Mouse (Mus musculus): ENCODE data around the gene Xrcc5. TPM values are rescaled to one million over a fixed set of nuclear protein-coding genes. Genes with fewer than 3 reads are reported as not detected.

Xrcc5 gene
- total RNA-seq, 2 experiments from 2014 or later, result 12.3 to 13.1 TPM

- peak in 1 of 2 experiments; percentile 47 for DNase-seq (ENCODE audit: low spot score in 2 of 2)
Observed at GRCm38 (mm10) chr1:72383056-72383455, 75.8 kb downstream of the Xrcc5 start.

DNA sequence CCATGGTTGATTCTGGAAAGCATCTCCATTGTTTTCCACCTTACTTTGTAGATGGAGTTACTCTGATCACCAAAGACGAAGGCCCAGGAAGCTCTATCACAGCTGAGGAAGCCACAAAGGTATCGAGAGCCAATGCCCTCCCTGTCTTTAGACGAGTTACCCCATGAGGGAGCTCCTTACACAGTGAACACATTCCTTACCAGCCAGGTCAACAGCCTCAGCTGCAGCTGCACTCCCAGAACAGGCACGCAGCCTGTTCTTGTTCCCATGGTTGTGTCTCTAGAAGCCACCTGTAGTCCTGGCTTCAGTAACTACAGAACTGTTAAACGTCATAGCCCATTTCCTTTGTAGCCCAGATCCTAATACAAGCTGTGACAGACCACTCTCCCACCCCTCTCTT is 76.4 kb downstream of the Xrcc5 start:
- DNase-seq (ENCODE audit: low spot score in 2 of 2), result no peak

DNA sequence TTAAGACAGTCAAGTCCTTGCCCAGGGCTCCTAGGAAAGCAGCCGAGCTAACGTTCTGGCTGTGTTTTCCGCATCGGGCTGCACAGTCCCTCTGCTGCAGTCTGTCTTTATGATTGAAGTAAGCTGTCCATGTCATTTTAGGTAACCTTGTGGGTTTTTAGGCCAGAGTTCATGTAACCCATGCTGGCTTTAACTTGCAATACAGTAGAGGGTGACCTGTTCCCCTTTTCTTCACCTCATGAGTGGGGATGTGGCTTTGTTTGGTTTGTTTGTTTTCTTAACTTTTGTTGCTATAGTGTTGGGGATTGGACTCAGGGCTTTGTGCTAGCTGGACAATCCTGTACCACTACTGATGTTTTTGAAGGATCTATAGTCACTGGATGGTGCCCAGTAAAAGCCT is 83.2 kb downstream of the Xrcc5 start:
- no peak for DNase-seq (ENCODE audit: low spot score in 2 of 2)

DNA sequence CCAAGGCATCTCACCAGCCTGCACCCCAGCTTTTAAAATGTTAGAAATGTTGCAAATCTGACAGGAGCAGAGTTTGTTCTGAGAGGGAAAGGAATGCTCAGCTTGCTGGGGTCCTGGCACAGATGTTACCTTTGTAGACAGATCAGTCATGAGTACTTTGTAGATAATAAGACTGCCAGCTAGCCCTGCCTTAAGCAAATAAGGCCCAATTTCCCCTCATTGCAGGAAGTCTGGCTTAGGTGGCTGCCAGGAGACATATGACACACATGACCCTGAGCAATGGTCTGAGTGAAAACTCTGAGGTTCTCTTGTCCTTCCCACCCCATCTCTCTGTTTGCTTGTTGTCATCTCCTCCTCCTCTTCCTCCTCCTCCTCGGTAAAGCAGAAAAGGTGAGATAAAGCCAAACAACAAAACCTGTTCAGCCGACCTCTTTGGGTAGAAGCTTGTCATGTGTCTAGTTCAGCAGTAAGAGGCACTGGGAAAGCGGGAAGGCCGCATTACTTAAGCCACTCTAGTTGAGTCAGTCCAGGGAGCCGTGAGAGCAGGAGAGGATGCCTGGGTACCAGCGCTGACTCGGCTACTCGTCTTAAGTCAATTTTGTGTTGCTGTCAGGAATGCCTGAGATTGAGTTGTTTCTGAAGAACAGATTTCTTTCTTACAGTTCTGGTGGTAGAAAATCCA is 92.6 kb downstream of the Xrcc5 start:
- DNase-seq (ENCODE audit: low spot score in 2 of 2), result no peak

- no peak for DNase-seq (ENCODE audit: low spot score in 2 of 2)
Observed at GRCm38 (mm10) chr1:72400616-72401015, 93.4 kb downstream of the Xrcc5 start.

GRCm38 (mm10) chr1:72401331-72402069 is 94.3 kb downstream of the Xrcc5 start:
- no peak for DNase-seq (ENCODE audit: low spot score in 2 of 2)

DNA sequence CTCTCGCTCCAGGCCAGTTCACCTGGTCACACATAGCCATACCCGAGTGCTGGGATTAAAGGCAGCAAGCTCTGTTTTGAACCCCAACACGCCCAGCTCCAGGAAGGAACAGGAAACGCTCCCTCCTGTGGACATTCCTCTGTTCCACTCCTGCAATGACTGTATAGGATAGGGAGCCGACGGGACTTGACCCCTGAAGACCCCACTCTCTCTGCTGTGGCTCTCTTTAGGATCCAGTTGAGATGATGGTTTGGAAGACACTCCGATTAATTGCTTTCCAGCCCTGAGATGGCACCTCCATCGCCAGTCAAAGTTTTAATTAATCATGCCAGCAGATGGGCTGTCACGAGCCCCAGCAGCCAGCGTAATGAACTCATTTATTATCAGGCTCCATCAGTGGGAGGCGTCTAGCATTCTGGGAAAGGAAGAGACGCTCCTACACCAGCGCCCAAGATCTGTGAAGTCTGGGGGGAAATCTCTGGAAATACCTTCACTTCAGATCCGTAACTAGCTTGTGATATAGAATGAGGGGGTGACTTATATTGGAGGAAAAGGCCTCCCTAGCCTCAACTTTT is 99.4 kb downstream of the Xrcc5 start:
- DNase-seq (ENCODE audit: low spot score in 2 of 2), result peak in 1 of 2 experiments; percentile 23

DNA sequence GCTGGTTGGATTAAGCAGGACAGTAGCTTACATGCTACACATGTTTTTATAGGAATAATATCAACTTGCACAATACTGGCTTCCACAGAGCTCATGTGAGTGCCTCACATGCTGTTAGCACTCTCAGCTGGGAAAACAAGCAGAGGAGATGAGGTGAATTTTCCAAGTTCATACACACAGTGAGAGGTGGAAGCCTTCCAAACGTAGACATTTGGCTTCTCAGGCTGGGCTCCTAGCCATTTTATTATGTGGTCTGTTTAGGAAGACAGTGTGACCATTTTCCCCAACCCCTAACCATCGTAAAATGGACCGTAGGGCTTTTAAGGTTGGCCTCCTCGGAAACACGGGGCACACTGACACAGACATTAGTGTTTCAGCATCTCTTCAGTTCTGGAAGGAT is 102.7 kb downstream of the Xrcc5 start:
- peak in 1 of 2 experiments; percentile 18 for DNase-seq (ENCODE audit: low spot score in 2 of 2)

GRCm38 (mm10) chr1:72411108-72411507 is 103.9 kb downstream of the Xrcc5 start:
- no peak for DNase-seq (ENCODE audit: low spot score in 2 of 2)

- peak in 1 of 2 experiments; percentile 19 for DNase-seq (ENCODE audit: low spot score in 2 of 2)
Observed at GRCm38 (mm10) chr1:72413205-72413604, 106.0 kb downstream of the Xrcc5 start.

- DNase-seq (ENCODE audit: low spot score in 2 of 2), result peak; percentile 53 to 57
Observed at GRCm38 (mm10) chr1:72414133-72414532, 106.9 kb downstream of the Xrcc5 start.

DNA sequence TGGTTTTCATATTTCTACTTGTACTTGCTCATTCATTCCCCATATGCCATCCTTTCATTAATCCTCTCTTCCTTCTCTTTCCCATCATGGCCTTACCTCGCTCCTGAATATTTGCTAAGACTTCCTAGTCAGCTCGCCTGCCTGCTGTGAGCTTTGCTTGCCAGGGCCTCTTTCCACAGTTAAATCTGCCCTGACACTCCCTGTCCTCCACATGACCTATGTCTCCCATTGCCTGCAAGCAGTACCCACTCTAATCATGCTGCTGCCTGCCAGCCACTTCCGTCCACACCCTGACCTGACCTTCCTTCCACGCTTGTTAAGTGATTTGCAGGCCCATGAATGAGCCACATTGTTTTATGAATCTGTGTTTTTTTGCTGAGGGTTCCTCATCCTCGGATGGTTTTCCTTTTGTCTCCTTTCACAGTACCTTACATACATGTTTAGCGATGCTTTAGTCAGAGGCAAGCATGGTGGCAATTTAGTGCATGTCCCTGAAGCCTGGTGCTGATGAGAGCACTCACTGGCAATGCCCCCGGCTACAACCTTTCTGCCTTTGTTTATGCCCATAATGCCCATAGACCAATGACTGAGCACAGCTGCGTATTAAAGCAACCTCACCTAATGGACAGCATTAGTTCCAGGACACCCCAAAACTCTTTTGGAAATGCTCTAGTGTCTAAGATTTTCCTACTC is 107.5 kb downstream of the Xrcc5 start:
- DNase-seq (ENCODE audit: low spot score in 2 of 2), result no peak

DNA sequence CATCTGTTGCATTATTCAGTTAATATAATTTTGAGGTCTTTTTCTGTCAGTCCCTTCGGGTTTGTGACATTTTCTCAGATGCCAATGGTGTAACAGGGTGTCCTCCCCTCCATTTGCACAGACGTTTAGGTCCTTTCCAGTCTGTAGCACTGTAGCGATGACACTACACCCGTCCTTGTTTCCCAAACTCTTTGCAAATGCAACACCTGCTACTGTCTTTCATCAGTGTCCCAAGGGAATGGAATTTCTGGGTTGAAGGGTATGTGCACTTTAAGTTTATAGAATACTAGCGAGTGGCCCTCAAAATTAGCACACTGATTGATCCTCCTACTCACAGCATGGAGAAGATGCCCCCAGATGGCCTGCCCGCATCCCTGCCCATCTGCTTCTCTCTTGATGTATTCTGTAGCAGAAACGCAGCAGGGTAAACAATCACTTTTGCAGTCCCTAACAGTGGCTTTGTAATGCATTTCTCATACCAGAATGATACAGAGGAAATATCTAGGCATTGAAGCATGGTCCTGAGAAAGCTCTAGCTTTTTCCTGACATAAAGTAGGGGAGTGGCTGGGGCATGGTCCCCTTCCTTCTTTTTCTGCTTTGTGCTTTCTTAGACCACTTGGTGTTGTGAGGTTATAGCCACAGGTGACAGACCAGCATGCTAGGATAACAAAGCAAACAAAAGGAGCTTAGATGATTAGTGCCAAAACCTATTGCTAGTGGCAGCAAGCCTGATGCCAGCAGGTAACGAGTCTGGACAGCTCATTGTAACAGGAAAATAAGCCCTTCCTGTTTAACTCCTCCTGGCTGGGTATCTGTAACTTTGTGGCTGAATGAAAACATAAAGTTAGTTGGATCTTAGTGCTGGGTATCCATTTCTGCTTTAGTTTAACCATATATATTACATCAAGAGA is 111.8 kb downstream of the Xrcc5 start:
- peak in 1 of 2 experiments; percentile 53 for DNase-seq (ENCODE audit: low spot score in 2 of 2)

DNA sequence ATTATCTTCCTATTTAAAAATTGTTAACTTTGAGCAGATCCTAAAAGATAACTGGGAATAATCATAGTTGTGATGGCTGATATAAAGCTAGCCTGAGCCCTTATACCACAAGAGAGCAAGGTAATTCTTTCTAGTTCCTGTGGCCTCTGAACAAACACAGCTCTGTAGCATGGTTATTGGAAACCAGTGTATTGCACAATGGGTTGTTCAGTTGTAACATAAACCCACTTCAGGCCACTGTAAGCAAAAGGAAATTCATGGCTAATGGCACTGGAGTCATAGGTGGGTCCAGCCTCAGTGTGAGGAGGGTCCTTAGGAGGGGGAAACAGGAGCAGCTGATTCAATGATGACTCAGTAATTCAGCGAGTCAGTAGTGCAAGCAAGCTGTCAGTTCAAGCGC is 113.0 kb downstream of the Xrcc5 start:
- no peak for DNase-seq (ENCODE audit: low spot score in 2 of 2)

DNA sequence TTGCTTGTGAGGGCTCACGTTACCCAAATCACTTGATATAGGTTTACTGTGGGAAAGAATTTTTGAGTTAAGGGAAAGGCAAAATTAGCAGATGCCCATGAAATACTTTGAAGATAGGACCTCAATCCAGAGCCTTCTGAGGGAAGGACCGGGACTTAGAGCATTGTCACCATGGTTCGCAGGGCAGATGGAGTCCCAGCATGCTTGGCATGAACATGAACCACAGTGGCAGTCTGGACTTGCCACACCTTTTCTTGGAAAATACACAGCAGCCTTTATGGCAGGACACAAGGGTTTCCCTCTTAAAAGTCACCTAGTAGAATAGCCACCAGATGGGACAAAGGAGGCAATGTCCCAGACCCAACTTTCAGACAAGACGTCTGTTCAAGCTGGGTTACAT is 114.9 kb downstream of the Xrcc5 start:
- no peak for DNase-seq (ENCODE audit: low spot score in 2 of 2)

DNA sequence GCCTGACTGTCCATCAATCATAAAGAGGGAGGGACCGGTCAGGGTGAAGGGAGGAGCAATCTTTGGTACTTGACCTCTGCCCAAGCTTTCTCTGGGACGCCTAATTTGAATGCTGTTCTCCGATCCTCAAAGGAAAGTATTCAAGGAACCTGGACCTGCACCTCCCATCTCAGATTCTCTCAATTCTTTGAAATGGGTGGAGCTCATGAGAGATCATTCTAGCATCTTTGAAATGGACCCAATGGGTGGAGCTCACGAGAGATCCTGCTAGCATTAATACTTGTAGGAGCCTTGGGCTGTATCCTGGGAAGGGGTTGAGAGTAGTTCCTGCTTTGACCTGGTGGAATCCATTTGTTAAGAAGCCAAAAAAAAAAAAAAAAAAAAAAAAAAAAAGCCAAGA is 119.2 kb downstream of the Xrcc5 start:
- no peak for DNase-seq (ENCODE audit: low spot score in 2 of 2)

GRCm38 (mm10) chr1:72428526-72428925 is 121.3 kb downstream of the Xrcc5 start:
- DNase-seq (ENCODE audit: low spot score in 2 of 2), result no peak

DNA sequence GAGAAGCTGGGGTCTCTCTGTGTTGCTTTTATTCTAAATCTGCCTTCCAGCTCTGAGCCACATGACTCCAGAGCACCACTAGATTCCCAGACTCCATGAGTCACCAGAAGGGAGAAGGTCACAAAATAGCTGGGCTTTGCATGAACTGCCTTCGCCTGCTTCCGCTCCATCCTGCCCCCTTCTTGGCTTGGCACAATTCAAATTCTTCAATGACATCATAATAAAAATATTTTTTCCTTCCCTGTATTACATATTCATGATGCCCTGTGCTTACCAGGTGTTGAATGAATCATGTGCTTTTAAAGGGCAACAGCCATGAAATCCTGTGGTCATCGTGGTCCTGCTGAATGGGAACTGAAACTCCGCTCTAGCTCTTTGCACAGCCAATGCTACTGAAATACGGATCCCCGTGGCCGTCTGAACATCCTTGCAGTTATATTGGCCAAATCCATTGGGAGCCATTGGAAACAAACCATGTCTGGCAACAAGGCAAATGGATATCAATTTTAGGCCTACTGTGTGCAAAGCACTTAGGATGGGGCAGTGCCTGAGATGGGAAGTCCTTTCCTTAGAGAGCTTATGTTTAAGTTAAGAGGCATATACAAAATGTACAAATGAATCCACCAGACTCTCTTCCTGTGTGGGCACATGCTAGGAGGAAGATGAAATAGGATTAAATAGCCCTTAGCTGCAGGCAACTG is 122.0 kb downstream of the Xrcc5 start:
- DNase-seq (ENCODE audit: low spot score in 2 of 2), result no peak

- no peak for DNase-seq (ENCODE audit: low spot score in 2 of 2)
Observed at GRCm38 (mm10) chr1:72432579-72432978, 125.4 kb downstream of the Xrcc5 start.

DNA sequence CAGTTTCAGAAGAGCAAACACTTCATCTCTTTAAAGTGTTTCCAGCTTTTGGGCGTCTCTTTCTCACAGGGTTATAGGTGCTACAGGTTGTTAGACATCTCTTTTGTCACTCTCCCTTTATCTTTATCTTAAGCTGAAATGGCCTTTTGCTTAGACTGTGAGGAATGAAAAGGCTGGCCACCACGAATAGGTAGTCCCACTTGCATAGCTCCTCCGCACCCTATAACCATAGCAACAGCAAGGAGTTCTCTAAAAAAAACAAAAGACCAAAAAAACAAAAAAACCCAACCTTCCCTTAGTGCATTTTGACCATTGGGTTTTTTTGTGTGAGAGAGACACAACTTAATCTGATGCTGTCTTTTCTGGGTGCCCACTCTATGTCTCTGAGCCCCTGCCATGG is 127.3 kb downstream of the Xrcc5 start:
- DNase-seq (ENCODE audit: low spot score in 2 of 2), result no peak
